Mouse (Mus musculus): Measurements from ENCODE around the gene Ccr8. TPM values are rescaled to one million over a fixed set of nuclear protein-coding genes. Genes with fewer than 3 reads are reported as not detected.
A peak's percentile ranks its signal among the peaks of the same experiment; 100 is the strongest.

Ccr8 gene
- polyA plus RNA-seq, 1 experiment = 0.08 TPM

GRCm38 (mm10) chr9:120114789-120115151 is 22.9 kb downstream of the Ccr8 start:
- TF ChIP-seq POLR2A (IDR thresholded peaks at IDR 0.05; ENCODE audit: borderline replicate concordance, extremely low read depth, insufficient read depth, insufficient read length, poor library complexity, severe bottlenecking) (no peak), CTCF (IDR thresholded peaks at IDR 0.05; ENCODE audit: borderline replicate concordance, extremely low read depth, insufficient read depth, insufficient read length) (no peak)
- DNase-seq (ENCODE audit: low read depth) = no peak

DNA sequence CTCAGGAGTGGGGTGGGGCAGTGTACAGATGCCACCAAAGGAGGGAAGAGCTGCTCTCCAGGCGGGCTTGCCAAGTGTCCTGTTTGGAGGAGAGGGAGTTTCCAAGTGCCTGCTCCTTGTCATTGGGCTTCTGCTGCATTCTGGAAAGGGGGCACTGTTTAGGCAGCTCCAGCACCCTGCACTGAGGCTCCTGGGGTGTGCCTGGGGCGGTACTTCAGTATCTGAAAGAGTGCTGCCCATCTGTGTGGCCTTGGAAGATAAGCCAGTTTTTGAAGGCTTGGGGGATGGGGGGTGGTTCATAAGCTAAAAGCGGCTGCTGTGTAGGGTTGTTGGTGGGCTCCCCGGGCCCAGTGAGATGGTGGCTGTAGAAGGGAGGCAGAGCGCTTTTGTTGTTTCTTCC is 23.7 kb downstream of the Ccr8 start:
- no peak for DNase-seq (ENCODE audit: low read depth)
- TF ChIP-seq POLR2A (IDR thresholded peaks at IDR 0.05; ENCODE audit: borderline replicate concordance, extremely low read depth, insufficient read depth, insufficient read length, poor library complexity, severe bottlenecking) (no peak), CTCF (IDR thresholded peaks at IDR 0.05; ENCODE audit: borderline replicate concordance, extremely low read depth, insufficient read depth, insufficient read length) (no peak)

DNA sequence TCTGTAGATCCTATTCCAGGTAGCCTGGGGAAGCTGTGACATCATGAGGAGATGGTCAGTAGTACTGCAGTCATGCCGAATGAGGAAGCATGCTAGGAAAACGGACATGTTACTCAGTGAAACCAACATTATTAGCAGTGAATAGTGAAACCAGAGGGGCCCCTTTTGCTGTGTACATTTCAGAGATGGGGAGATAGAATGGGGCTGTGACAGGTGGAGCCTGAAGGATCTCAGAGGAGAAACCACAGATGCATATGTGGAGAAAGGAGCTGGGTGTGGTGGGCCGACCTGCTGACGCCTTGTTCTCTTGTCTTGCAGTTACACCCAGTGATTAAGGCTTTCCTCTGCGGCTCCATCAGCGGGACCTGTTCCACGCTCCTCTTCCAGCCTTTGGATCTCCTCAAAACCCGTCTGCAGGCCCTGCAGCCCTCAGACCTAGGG is 24.3 kb downstream of the Ccr8 start:
- DNase-seq (ENCODE audit: low read depth) = no peak
- no peak for TF ChIP-seq POLR2A (IDR thresholded peaks at IDR 0.05; ENCODE audit: borderline replicate concordance, extremely low read depth, insufficient read depth, insufficient read length, poor library complexity, severe bottlenecking)
- no peak for TF ChIP-seq CTCF (IDR thresholded peaks at IDR 0.05; ENCODE audit: borderline replicate concordance, extremely low read depth, insufficient read depth, insufficient read length)

GRCm38 (mm10) chr9:120118212-120118611 is 26.3 kb downstream of the Ccr8 start:
- TF ChIP-seq CTCF (IDR thresholded peaks at IDR 0.05; ENCODE audit: borderline replicate concordance, extremely low read depth, insufficient read depth, insufficient read length) (no peak), POLR2A (IDR thresholded peaks at IDR 0.05; ENCODE audit: borderline replicate concordance, extremely low read depth, insufficient read depth, insufficient read length, poor library complexity, severe bottlenecking) (no peak)
- no peak for DNase-seq (ENCODE audit: low read depth)

- no peak for TF ChIP-seq POLR2A (IDR thresholded peaks at IDR 0.05; ENCODE audit: borderline replicate concordance, extremely low read depth, insufficient read depth, insufficient read length, poor library complexity, severe bottlenecking)
- TF ChIP-seq CTCF (IDR thresholded peaks at IDR 0.05; ENCODE audit: borderline replicate concordance, extremely low read depth, insufficient read depth, insufficient read length) = no peak
- DNase-seq (ENCODE audit: low read depth) = no peak
These were observed 28.6 kb downstream of the Ccr8 start for GRCm38 (mm10) chr9:120120503-120120902.

DNA sequence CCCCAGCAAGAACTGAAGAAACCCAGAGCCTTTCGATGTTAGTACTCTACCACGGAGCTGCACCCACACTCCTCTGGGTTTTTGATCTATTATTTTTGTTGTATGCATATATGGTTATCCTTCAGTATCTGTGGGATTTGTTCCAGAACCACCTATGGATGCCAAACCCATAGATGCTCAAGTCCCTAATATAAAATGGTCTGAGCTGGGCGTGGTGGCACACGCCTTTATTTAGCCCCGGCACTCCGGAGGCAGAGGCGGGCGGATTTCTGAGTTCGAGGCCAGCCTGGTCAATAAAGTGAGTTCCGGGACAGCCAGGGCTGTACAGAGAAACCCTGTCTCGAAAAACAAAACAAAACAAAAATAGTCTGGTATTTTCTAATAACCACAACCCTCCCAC is 35.0 kb downstream of the Ccr8 start:
- DNase-seq (ENCODE audit: low read depth) = no peak
- TF ChIP-seq POLR2A (IDR thresholded peaks at IDR 0.05; ENCODE audit: borderline replicate concordance, extremely low read depth, insufficient read depth, insufficient read length, poor library complexity, severe bottlenecking) (no peak), CTCF (IDR thresholded peaks at IDR 0.05; ENCODE audit: borderline replicate concordance, extremely low read depth, insufficient read depth, insufficient read length) (no peak)

- DNase-seq (ENCODE audit: low read depth) = peak; percentile 99
- TF ChIP-seq POLR2A (IDR thresholded peaks at IDR 0.05; ENCODE audit: borderline replicate concordance, extremely low read depth, insufficient read depth, insufficient read length, poor library complexity, severe bottlenecking) (peak; percentile 88), CTCF (IDR thresholded peaks at IDR 0.05; ENCODE audit: borderline replicate concordance, extremely low read depth, insufficient read depth, insufficient read length) (no peak)
These were observed 35.8 kb downstream of the Ccr8 start, which contains the start of gene Rpsa for GRCm38 (mm10) chr9:120127538-120128251. Rpsa (plus strand) TSS chr9:120127689.

GRCm38 (mm10) chr9:120129276-120129675 is 37.4 kb downstream of the Ccr8 start:
- TF ChIP-seq POLR2A (IDR thresholded peaks at IDR 0.05; ENCODE audit: borderline replicate concordance, extremely low read depth, insufficient read depth, insufficient read length, poor library complexity, severe bottlenecking) = no peak
- TF ChIP-seq CTCF (IDR thresholded peaks at IDR 0.05; ENCODE audit: borderline replicate concordance, extremely low read depth, insufficient read depth, insufficient read length) = no peak
- no peak for DNase-seq (ENCODE audit: low read depth)

GRCm38 (mm10) chr9:120131784-120132288 is 39.9 kb downstream of the Ccr8 start:
- no peak for TF ChIP-seq POLR2A (IDR thresholded peaks at IDR 0.05; ENCODE audit: borderline replicate concordance, extremely low read depth, insufficient read depth, insufficient read length, poor library complexity, severe bottlenecking)
- DNase-seq (ENCODE audit: low read depth) = no peak

- no peak for DNase-seq (ENCODE audit: low read depth)
- TF ChIP-seq POLR2A (IDR thresholded peaks at IDR 0.05; ENCODE audit: borderline replicate concordance, extremely low read depth, insufficient read depth, insufficient read length, poor library complexity, severe bottlenecking) (no peak), CTCF (IDR thresholded peaks at IDR 0.05; ENCODE audit: borderline replicate concordance, extremely low read depth, insufficient read depth, insufficient read length) (no peak)
These were observed 41.3 kb downstream of the Ccr8 start for GRCm38 (mm10) chr9:120132980-120133754.

DNA sequence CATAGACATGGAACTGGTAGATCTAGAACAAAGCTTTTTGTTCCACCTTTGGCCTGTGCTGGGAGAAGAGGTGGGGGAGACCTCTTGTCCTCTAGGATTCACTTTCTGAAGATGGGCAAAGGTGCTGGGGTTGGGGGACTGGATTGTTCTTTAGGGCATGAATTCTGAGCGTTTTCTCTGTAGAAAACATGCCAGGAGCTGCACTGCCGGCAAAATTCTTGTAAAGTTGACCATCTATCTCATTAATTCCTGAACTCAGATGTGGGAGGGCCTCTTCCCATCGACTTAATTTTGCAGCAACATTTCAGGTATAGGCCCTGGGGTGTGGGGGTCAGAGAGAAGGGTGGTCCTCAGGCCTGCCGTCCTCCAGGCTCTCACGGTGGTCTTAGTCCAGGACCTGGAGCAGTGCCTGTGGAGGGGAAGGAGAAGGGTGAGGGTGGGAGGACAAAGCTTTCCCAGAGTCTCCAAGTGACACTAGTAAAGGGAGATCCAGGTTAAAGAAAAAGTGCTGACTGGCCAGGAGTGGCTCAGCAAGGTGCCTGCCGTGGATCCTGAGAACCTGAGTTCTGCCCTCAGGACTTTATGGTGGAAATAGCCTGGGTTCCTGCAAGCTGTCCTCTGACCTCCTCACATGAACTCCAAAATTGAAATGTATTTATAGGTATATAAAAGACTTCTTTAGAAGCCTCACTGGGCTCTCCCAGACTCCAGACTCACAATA is 42.0 kb downstream of the Ccr8 start:
- no peak for TF ChIP-seq CTCF (IDR thresholded peaks at IDR 0.05; ENCODE audit: borderline replicate concordance, extremely low read depth, insufficient read depth, insufficient read length)
- TF ChIP-seq POLR2A (IDR thresholded peaks at IDR 0.05; ENCODE audit: borderline replicate concordance, extremely low read depth, insufficient read depth, insufficient read length, poor library complexity, severe bottlenecking) = no peak
- no peak for DNase-seq (ENCODE audit: low read depth)

Measured in brain, embryonic 14.5 days (tissue).